Mouse (Mus musculus) layer of hippocampus, postnatal 14 days (tissue): ENCODE results near the gene Adgrf5. TPM values are rescaled to one million over a fixed set of nuclear protein-coding genes. Genes with fewer than 3 reads are reported as not detected.

Experiments
- DNase-seq, 2 experiments: peaks; one replicate each; pipeline ENCODE4 v3.0.0; 2021 to 2022; ENCODE audit warnings: low spot score in 2 of 2, mixed read lengths in 1 of 2
- total RNA-seq, 2 experiments: library from RNA; stranded (reverse); gene quantifications; 2 replicates each; pipeline ENCODE4 v1.2.3; 2021

The Adgrf5 gene
- total RNA-seq, 2 experiments from 2014 or later, result 31.2 to 34.1 TPM

DNA sequence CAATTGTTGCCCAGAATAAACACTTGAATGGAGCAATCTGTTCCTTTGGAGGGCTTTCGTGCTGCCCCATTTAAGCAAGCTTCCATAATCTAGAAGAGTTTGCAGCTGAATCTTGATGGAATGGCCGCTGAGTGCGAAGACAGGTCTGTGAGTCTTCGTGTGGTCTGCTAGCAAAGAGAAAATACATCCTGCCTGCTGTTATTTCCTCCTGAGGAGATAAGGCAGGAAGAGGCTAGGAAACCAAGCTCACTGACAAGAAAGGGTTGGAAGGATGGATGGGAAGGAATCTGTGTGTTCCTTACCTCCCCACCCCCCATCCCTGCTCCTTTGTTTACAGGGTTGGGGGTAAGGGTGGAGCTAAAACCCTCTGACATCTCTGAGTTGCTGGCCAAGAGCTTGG is 13.8 kb downstream of the Adgrf5 start:
- no peak for DNase-seq

DNA sequence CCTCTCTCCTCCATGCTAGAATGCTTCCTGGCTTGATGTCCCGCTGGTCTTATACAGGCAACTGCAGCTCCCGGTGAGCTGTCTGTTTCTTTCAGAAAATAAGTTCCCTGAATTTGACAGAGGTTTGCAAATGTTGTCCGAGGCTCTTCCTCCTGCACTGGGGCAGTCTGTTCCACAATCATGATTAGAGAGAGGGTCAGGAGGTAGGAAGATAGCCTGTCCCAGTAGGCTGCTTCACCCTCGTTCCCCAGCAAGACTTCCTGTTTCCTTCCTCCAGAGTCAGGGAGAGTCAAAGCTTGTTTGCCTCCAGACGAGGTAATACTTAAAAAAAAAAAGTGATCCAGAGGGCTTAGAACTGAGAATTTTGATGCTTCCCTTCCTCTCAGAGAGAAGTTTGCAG is 16.3 kb downstream of the Adgrf5 start:
- no peak for DNase-seq

DNA sequence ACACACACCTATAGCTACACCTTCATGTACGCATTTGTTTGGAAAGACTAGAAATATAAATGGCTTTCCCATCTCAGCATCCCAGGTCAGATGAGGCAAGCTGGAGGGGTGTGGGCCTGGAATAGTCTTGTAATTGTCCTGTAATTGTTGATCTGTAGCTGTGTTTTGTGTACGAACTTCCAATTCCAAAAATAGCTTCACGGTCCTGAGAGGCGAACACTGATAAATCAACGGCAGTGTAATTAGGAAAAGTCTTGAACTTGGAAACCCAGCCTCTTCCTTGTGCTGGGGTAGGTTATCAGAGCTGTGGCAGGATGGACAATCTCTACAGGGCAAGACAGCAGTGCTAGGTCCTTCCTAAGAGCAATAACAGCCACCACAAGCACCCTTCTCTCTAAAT is 18.5 kb downstream of the Adgrf5 start:
- DNase-seq, result no peak

DNA sequence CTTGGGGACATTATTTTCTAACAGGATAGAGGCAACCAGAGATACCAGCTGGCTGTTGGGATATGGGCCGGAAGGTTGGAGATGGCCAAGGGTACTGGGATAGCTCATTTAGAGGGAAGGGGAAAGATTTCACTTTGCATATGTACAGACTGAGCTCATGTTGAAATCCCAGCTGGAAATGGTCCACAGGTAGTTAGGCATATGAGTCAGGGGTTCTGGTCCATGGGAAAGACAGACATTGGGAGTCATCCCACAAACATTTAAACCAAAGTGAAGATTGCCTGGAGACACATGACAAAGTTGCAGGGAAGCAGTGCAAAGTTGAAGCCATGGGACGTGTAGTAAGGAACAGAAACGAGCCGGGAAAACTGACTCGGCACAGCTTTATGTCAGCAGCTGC is 26.1 kb downstream of the Adgrf5 start:
- DNase-seq, result no peak

DNA sequence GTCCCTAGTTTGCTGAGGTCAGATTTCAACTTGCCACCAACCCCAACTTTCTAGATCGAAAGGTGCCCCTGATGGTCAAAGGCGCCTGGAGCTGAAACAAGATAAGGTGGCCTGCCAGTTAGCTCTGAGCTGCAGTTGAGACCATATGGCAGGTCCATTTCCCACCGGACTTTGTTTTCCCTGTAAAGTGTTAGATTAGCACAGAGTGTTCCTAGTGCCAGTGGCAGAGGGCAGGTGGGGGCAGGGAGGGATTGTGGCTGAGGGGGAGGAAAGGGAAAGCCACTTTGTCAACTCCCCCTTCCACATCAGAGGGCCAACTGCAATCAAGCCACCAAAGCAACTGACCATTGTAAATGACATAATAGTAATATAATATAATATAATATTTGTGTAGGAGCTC is 26.9 kb downstream of the Adgrf5 start:
- no peak for DNase-seq

DNA sequence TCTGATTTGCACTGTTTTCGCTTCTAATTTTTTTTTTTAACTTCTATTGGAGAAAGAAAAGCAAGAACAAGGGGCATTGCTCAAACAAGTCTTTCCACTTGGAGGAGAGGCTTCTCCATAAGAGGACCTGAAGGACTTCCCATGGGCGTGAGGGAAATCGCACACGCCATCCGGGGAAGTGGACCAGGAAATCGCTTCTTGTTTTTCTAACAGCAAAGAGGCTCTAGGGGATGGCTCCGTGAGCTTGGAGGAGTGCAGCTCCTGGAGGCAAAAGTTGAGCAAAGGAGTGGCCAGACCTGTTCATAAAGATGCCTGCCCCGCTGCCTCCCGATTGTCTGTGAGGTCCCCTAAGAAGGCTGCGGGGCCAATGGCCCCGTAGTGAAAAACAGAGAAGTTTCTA is 29.0 kb downstream of the Adgrf5 start:
- DNase-seq, result no peak

DNA sequence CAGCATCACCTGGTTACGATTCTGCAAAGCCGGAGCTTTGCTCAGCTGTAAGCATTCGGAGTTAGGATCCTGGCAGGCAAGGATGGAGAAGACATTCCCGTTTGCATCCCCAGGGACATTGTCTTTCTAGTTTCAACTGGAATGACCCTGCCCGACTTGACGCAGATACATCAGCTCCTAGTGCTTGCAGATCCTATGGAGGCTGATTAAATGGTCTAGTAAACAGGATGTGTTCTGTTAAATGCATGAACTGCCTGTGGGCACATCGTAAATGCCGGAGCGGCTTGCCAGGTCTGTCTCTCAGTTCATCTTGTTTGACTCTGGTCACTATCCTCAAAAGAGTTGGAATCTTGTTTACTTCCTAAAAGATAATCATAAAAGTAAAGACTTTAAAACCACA is 31.9 kb downstream of the Adgrf5 start:
- DNase-seq, result no peak

DNA sequence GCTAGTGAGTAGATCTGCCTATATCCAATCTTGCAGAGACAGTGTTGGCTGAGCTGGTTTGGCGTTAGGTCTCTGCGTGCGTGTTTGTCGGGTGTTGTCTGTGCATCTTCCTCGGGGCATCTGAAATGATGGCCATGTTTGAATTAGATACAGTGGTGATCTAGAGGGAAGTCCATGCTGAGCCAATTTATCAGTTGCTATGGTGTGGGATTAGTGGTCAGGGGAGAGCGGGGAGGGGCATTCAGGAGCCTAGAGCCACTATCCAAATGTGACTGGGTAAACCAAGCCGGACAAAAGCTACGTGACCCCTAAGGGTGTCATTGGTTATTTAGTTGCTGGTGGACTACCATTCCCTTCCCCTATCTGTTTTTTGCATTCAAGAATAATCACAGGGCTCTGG is 33.4 kb downstream of the Adgrf5 start:
- DNase-seq, result no peak

DNA sequence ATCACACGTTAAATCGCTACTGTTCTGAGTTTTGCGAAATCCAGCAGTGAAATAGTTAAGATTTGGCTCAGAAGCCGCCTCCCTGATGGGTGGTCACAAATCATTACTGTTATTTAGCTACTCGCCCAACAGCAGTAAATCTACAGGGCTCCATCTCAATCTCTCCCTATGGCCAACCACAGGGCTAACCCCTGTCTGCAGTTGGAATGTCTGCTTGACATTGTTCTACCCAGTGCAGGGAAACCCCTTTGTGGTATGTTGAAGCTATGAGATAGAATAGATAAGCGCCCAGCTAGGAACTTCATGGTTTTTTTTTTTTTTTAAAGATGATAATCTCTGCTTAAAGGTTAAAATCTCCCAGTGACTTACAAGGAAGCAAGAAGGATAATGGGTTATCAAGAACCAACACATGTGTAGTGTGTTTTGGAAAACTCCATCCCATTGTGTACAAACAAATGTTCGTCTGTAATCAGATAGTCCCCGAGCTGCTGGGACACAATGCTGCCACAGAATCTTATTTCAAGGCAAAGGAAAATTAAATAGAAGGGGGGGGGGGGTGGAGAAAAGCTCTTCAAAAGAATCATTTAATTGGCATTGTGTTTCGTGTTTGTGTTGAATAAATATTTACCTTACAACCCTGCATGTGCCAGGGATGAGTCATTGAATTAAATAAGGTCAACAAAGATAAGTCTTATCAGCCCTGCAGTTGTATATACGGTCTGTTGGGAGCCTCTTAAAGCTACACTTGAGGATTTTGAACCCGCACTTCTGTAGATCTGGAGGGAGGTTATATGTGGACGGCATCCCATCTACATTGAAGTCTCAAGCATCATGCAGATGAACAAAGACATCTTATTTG is 35.4 kb downstream of the Adgrf5 start:
- DNase-seq, result no peak

DNA sequence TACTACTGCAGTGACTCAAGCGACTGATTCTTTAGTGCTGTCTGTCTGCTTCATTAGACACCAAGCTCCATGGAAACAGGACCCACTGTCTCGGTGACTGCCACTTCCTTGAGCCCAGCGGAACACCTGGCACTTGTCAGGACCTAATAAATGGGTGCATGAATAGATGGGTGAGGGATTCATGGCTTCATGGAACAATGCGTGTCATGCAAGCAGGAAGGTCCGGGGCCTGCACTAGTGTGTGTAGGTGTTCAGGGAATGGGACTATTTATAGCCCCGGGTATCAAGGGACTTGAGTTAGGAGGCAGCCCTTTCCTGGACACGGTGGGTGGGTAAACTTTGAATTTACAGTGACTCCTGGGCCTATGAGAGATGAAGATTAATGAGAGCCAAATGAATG is 38.4 kb downstream of the Adgrf5 start:
- DNase-seq, result no peak

DNA sequence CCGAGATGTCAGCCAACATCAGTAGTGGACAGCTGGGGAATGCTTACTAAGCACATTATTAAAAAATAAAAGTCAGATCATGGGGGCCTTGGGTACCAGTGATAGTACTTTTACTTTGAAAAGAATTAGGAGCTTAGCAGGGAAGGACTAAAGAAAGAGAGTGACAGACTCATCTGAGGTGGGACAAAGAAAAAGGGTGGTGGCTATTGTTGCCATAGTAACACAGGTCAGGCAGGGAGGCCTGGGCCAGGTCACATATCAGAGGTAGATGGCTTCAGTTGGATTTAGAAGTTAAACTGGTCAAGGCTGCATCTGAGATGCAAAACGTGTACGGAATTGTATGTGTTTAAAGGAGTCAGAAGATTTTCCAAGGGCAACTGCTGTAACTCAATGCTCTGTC is 38.9 kb downstream of the Adgrf5 start:
- no peak for DNase-seq

DNA sequence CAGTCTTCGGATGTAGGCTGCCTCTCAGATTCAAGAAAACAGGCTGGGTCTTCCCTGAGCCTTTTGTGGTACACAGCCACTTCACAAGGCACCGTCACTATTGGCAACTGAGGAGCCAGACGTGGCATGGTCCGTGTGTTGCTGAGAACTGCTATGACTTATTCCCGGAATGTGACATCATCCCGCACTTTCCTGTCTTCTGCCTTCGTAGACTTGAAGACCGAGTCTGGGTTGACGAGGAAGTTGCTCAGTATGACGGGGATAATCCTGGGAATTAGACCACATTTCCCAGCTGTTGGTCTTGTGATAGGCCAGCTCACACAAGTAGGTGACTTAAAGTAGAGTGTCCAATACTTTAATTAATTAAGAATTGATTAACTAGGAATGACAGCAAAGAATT is 40.2 kb downstream of the Adgrf5 start:
- DNase-seq, result no peak

DNA sequence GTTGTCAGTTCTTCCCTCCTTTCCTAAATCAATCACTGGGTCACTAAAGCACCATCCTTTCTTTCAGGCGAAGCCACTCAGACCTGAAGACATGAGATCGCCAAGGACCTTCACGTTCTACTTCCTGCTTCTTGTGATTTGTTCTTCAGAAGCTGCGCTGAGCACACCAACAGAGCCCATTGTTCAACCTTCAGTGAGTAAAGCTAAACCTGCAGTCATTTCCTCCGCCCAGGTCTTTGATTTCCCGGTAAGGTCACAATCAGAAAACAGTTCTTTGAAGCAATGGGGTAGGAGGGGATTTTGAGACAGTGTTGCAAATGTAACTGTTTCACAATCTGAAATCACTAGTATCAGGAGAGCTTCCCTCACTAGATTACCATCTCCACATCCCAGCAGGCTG is 43.6 kb downstream of the Adgrf5 start:
- no peak for DNase-seq

DNA sequence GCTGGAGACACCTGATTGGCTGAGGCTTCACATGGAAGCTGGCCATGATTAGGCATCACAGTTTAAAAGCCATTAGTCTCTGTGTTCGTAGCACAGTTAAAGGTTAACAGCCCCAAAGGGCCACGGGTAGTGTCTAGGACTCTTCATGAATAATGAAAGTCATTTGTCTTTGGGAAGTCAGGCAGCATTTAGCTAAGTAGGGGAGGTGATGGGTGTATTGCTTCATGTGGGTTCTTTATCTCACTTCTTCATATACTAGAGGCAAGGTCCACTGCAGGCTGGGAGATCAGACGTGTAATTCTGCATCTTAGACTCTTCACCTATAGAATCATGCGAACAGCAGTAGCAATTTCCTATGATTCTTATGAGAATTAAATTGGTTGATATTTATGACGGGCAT is 44.2 kb downstream of the Adgrf5 start:
- no peak for DNase-seq

DNA sequence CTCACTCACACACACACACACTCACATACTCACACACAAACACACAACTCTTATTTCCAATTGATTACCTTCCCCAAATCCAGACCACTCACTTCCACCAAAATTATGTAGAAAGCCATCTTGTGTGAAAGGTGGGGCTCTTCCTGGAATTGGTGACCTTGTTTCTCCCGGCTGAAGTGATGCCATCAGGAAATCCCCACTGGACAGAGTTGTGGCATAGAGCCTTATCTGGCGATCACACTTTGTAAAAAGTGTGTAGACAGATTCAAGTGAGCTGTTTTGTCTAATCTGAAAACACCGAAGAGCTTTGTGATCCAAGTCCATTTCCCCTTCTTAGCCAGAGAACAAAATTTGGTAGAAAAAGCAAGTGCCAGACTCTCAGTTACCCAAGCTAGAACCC is 46.1 kb downstream of the Adgrf5 start:
- DNase-seq, result no peak

DNA sequence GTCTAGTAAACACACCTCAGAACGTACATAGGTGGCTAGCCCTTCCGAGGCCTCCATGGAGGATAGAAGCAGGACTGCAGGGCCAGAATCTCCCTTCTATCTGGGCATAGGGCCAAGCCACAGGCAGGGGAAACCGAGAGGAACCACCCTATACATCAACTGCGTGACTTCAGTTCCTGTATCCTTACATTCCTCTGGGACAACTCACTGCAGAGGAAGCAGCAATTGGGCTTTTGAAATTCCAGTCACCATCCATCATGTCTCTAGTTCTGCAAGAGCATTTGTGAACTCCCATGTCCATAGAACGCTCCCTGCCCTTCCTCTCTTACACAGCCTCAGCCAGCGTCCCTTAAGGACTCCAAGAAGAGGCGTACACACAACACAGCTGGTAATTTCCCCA is 47.3 kb downstream of the Adgrf5 start:
- no peak for DNase-seq

DNA sequence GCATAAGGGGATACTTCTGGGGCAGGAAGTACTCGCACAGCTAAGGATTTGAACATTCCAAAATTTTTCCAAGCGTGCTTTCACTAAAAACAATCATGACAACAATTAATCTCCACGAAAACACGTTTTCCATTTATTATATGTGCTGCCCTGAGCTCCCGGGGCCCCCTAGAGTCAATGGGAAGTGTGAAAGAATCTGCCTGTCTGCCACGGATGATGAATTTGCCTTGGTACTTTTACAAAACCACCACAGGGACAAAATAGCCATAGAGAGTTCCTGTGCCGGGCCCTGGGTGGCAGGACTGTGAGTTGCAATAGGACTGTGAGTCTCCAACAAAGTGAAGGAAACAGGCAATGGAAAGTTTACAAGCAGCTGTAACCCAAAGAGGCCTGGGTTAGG is 52.9 kb downstream of the Adgrf5 start:
- no peak for DNase-seq

DNA sequence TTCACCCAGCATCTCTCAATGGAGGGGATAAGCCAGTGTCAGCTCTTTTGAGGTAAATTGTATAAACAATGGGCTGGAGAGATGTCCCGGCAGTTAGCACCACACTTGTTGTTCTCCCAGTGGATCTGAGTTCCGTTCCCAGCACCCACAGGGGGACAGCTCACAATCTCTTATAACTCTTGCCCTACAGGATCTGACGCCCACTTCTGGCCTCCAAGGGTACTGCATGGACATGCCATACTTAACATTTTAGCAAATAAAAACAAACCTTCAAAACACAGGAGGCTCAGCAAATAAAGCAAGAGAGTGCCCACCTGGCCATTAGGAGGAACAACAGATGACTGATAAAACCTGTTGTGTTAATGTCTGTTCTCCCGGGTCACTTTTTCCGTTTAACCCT is 59.0 kb downstream of the Adgrf5 start:
- no peak for DNase-seq

DNA sequence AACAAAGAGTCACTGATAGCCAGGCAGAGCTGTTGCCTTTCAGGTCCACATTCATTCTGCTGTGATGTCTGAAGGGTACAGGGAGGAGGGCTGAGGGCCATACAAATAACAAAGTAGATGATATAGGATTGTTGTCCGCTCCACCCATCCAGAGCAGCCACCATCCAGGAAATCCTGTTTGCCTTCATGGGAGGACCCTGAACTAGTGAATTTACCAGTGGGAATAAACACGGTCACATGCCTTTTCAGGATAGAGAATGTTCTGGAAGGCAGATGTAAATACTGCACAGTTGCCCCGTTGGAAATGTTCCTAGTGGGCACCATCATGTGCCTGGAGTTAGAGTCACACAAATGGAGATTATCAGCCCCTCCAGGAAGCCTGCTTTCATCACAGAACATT is 60.1 kb downstream of the Adgrf5 start:
- DNase-seq, result no peak

DNA sequence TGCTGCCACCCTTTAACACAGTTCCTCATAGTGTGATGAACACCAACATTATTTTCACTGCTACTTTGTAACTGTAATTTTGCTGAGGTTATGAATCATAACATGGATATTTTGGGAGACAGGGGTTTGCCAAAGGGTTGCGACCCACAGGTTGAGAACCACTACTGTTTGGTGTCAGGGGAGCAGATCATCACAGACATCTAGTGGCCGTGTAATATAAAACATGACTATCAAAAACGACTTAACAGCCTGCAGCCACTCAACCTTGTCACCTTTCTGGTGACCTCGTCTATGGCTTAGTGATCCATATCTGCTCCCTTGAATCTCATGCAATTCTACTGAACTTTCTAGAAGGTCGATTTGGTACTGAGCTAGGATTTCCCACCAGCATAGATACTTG is 63.7 kb downstream of the Adgrf5 start:
- DNase-seq, result no peak

DNA sequence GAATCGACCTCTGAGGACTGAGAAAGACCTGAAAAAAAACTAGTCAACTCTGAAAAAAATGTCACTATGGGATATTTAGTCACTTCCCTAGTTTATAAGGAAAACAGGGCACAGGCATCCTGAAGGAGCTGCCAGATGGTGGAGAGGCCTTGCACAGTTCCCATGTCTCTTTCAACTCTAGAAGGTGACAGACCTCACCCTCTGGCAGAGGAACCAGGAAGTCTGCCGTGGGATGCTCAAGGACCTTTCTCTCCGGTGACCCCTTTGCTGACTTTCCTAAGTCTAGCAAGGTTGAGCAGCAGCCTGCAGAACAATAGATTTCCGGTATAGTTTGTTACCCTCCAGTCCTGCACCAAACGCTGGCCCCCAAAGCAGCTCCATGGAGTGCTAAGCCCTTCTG is 71.4 kb downstream of the Adgrf5 start:
- DNase-seq, result no peak

DNA sequence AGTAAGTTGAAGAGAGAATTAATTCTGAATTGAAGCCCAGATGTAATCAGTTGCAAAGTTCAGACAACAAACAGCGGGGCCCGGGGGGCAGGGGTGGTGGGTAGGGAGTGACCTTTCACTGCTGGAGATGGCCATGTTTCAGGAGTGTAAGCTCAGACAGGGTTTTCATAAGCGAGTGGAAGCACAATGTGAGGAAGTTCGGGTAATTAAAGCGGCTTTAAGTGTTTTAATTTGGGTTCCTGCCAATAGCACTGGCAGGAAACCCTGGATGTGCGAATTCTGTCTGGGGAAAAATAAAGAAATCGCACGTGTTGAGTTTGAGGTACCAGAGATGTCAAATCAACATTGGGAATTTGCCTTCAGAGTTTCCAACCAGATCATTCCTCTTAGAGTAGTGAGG is 74.2 kb downstream of the Adgrf5 start:
- DNase-seq, result no peak

DNA sequence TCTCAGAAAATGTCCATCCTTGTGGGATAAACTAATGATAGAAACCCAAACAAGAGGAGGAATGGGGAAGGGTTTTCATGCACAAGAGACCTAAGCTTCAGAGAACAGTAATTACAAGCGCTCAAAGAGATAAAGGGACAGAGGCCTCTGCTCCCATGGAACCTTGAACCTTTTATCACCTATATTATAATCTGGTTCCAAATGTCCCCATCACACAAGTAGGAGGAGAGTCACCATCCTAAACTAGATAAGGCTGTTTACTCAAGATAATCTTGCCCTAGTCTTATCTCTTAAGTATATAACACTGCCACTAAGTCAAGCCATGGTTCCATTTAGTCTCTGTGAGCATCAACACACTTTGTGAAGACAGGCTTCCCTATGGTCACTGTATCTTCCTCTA is 91.0 kb downstream of the Adgrf5 start:
- no peak for DNase-seq

DNA sequence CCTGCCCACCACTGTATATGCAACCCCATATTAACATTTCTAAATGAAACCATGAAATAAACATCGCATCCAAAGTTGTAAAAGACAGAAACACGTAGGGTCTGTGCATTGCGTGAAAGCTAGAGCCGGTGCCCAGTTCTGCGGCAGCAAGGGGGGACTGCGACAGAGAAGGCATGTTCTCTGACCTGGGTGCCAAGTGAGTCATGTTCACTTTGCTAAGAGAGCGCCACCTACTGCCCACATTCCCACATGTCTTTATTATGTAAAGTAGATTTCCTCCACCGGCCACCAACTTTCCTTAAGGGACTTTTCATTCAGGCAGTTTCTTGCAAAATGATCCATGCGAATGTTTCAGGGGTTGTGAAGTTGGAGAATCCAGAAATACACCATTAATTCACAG is 98.3 kb downstream of the Adgrf5 start:
- DNase-seq, result peak; percentile 59 to 78
